Mouse (Mus musculus) hindbrain, embryonic 13.5 days (tissue): Measurements from ENCODE around the gene Stx11. TPM values are rescaled to one million over a fixed set of nuclear protein-coding genes. Genes with fewer than 3 reads are reported as not detected.

Experiments
- ATAC-seq: fragments of 200-750 bp; cut with Nextera tagmentation; 2 replicates; pipeline ENCODE4 v1.8.0; 2017; ENCODE audit warnings: moderate TSS enrichment; ENCODE audit not compliant: low FRiP score
- H3K27ac ChIP-seq: fragments of 300-500 bp; sonication (generic); 2 replicates; pipeline ENCODE4 v1.5.1; 2015; ENCODE audit warnings: inconsistent platforms, mild to moderate bottlenecking, moderate library complexity
- H3K27me3 ChIP-seq: fragments of 300-500 bp; sonication (generic); 2 replicates; pipeline ENCODE4 v1.6.1; 2015; ENCODE audit warnings: mild to moderate bottlenecking, inconsistent platforms
- H3K36me3 ChIP-seq: fragments of 300-500 bp; sonication (generic); 2 replicates; pipeline ENCODE4 v1.6.1; 2015; ENCODE audit warnings: mild to moderate bottlenecking, inconsistent platforms
- H3K4me1 ChIP-seq: fragments of 300-500 bp; sonication (generic); replicated peaks from 2 replicates; pipeline ENCODE4 v1.6.1; 2015; ENCODE audit warnings: inconsistent platforms
- H3K4me2 ChIP-seq: fragments of 300-500 bp; sonication (generic); 2 replicates; pipeline ENCODE4 v1.6.1; 2015; ENCODE audit warnings: inconsistent platforms, mild to moderate bottlenecking, moderate library complexity
- H3K4me3 ChIP-seq: fragments of 300-500 bp; sonication (generic); 2 replicates; pipeline ENCODE4 v1.5.1; 2015; ENCODE audit warnings: mild to moderate bottlenecking, inconsistent platforms
- H3K9ac ChIP-seq: fragments of 300-500 bp; sonication (generic); 2 replicates; pipeline ENCODE4 v1.6.1; 2015; ENCODE audit warnings: mild to moderate bottlenecking, inconsistent platforms
- H3K9me3 ChIP-seq: fragments of 300-500 bp; sonication (generic); 2 replicates; pipeline ENCODE4 v1.6.1; 2016; ENCODE audit warnings: inconsistent platforms
- WGBS: fragments of 180-500 bp; shearing (Covaris S2); methylation state at CpG from one replicate; pipeline ENCODE4 v1.1.7; 2015; 5-methylcytosine and 5-hydroxymethylcytosine counted together
- polyA plus RNA-seq: library from polyadenylated mRNA; unstranded; fragments of >200 nt; fragmentation: Nextera tagmentation; extraction: Ambion mirVana; gene quantifications from 2 replicates; pipeline ENCODE4 v1.2.1, GENCODE M21; 2015

Stx11 gene
- 1.2 and 1.3 TPM in 2 replicates for polyA plus RNA-seq

- H3K4me2 ChIP-seq: peak within 1 kb of the TSS; percentile 96
- H3K27me3 ChIP-seq: peaks cover 21% of the 10 kb centered on the region
- H3K9ac ChIP-seq: peak within 1 kb of the TSS; percentile 76
- H3K27ac ChIP-seq: no peak within 1 kb of the TSS
- peak; percentile 82 for ATAC-seq
- WGBS: 3% methylated on average over 55 of the region's 56 CpGs
- peaks cover 8% of the 10 kb centered on the region; the same call in 1 of the 2 replicates for H3K4me1 ChIP-seq
- H3K9me3 ChIP-seq: no peaks in the 10 kb centered on the region
- H3K4me3 ChIP-seq: peak within 1 kb of the TSS; percentile 76
- no peaks in the 10 kb centered on the region for H3K36me3 ChIP-seq
These were observed at the start of gene Stx11 for GRCm38 (mm10) chr10:12964151-12965075. TSS of gene Stx11 (minus strand) at chr10:12964298.

GRCm38 (mm10) chr10:13008737-13009121 lies 44.6 kb upstream of the Stx11 start:
- H3K36me3 ChIP-seq: peaks cover 9% of the 10 kb centered on the region
- no peaks in the 10 kb centered on the region for H3K27me3 ChIP-seq
- 2% methylated on average over 29 of the region's 29 CpGs for WGBS
- H3K4me3 ChIP-seq: peak overlapping the region; percentile 89
- peak; percentile 58; the same call in 1 of the 2 replicates for ATAC-seq
- peak overlapping the region; percentile 86 for H3K27ac ChIP-seq
- peak overlapping the region; percentile 87 for H3K9ac ChIP-seq
- no peaks in the 10 kb centered on the region for H3K9me3 ChIP-seq
- peak overlapping the region; percentile 95 for H3K4me2 ChIP-seq
- H3K4me1 ChIP-seq: peaks cover 16% of the 10 kb centered on the region

- H3K4me1 ChIP-seq: peaks cover 16% of the 10 kb centered on the region
- peak overlapping the region; percentile 89 for H3K4me3 ChIP-seq
- 4% methylated on average over 52 of the region's 52 CpGs for WGBS
- H3K36me3 ChIP-seq: peaks cover 9% of the 10 kb centered on the region
- no peaks in the 10 kb centered on the region for H3K9me3 ChIP-seq
- ATAC-seq: peak; percentile 99
- peak overlapping the region; percentile 87 for H3K9ac ChIP-seq
- H3K27ac ChIP-seq: peak overlapping the region; percentile 86
- peak overlapping the region; percentile 95 for H3K4me2 ChIP-seq
- H3K27me3 ChIP-seq: no peaks in the 10 kb centered on the region
These were observed 44.0 kb upstream of the Stx11 start for GRCm38 (mm10) chr10:13007876-13008736.

DNA sequence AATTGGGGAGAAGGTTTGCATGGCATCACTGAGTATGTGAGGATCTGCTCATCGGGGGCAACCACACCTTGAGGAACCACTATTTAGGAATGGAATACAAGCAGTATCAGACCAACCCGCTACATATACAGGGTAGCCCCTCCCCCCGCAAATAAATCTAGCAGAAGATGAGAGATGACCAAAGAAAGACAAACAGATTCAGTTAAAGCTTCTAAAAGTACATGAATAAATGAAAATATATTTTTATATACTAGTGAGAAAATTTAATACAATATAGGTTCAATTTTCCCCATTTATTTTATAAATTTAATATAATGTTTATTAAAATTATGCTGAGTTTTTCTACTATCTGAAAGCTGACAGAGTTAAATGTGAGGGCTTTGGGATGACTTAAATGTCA lies 40.9 kb upstream of the Stx11 start, which contains the start of gene Sf3b5:
TSS of gene Sf3b5 (plus strand) at position 301 of the 400 bp plus-strand sequence.
- no peaks in the 10 kb centered on the region for H3K36me3 ChIP-seq
- no peak within 1 kb of the TSS for H3K4me2 ChIP-seq
- H3K4me1 ChIP-seq: peaks cover 12% of the 10 kb centered on the region
- H3K27me3 ChIP-seq: no peaks in the 10 kb centered on the region
- H3K9me3 ChIP-seq: no peaks in the 10 kb centered on the region
- WGBS: 93% methylated on average over 3 of the region's 3 CpGs
- no peak within 1 kb of the TSS for H3K9ac ChIP-seq
- H3K4me3 ChIP-seq: no peak within 1 kb of the TSS
- no peak for ATAC-seq
- H3K27ac ChIP-seq: no peak within 1 kb of the TSS

DNA sequence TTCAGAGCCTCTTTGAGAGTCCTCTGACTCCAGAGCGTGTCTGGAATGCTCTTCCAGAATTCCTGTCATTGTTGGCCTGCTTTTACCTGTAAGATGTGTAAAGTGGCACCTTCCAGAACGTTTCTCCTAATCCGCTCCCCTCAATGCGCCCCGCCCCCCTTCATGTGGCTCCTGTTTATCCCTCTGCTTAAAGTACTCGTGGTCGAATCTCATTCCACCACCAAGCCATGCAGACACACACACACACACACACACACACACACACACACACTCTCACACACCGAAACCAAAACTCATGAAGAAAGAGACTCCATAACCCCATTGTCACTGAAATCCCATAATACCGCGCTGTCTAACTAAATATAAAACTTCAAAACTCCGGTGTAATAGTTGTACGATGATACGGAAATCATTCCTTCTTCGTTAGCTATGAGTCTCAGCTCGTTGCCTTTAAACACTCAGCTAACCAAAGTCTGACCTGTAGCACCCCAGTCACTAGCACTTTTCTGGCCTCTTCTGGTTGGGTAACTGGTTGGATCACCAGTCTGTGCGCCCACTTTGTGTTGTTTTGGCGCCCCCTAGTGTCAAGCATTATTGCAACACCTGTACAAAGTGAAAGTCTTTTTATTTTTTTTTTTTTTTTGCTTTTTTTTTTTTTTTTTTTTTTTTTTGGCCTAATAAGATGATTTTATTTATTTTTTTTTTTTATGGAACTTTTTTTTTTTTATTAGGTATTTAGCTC lies 32.8 kb upstream of the Stx11 start:
- H3K4me2 ChIP-seq: no peak overlapping the region

GRCm38 (mm10) chr10:12993411-12994039 lies 29.4 kb upstream of the Stx11 start:
- WGBS: 91% methylated on average over 25 of the region's 25 CpGs
- Histone ChIP-seq H3K36me3 (no peaks in the 10 kb centered on the region), H3K27ac (no peak overlapping the region), H3K4me3 (no peak overlapping the region), H3K9ac (no peak overlapping the region), H3K9me3 (no peaks in the 10 kb centered on the region), H3K4me2 (no peak overlapping the region), H3K27me3 (no peaks in the 10 kb centered on the region), H3K4me1 (no peaks in the 10 kb centered on the region)
- ATAC-seq: no peak

More for the DNA sequence above, 32.8 kb upstream of the Stx11 start:
- no peak overlapping the region for H3K4me3 ChIP-seq
- H3K4me1 ChIP-seq: no peaks in the 10 kb centered on the region
- no peaks in the 10 kb centered on the region for H3K9me3 ChIP-seq
- peak; percentile 78 for ATAC-seq
- no peaks in the 10 kb centered on the region for H3K36me3 ChIP-seq
- no peak overlapping the region for H3K27ac ChIP-seq
- no peak overlapping the region for H3K9ac ChIP-seq
- H3K27me3 ChIP-seq: no peaks in the 10 kb centered on the region
- 52% methylated on average over 17 of the region's 17 CpGs for WGBS

DNA sequence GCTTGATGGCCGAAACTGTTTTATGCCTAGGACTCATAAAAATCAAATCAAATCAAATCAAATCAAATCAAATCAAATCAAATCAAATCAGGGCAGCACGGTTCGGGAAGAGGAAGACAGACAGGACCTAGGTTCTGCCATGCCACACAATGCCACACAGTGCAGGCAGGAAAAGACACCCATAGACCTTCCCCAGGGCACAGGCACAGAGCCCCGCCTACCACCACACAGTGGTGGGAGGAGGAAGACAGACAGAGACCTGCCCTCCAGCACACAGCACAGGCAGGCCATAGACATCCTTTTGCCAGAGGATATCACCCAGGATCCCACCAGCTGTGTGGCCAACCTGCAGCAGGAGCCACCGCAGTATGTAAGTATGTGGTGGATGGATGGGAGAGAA lies 27.9 kb upstream of the Stx11 start:
- no peak overlapping the region for H3K4me3 ChIP-seq
- H3K9ac ChIP-seq: no peak overlapping the region
- no peak overlapping the region for H3K27ac ChIP-seq
- no peaks in the 10 kb centered on the region for H3K36me3 ChIP-seq
- H3K4me1 ChIP-seq: no peaks in the 10 kb centered on the region
- H3K27me3 ChIP-seq: no peaks in the 10 kb centered on the region
- H3K4me2 ChIP-seq: no peak overlapping the region
- 81% methylated on average over 5 of the region's 5 CpGs for WGBS
- no peaks in the 10 kb centered on the region for H3K9me3 ChIP-seq
- no peak for ATAC-seq

DNA sequence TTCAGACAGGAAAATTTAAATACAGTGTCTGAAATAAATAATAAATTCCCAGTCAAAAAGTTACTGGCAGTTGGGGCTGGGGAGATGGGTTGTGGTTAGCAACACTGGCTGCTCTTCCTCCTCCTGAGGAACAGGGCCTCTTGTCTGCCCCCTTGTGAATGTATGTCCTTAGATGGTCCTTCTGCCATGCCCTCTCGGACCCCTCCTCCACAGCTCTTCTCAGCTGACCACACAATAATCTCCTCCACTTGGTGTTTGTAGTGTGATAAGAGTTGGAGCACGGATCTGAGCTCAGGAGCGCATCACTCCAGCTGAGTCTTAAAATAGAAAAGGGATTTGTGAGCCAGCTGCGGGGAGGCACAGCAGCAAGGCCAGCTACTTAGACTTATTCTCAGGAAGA lies 22.8 kb upstream of the Stx11 start:
- 63% methylated on average over 4 of the region's 4 CpGs for WGBS
- Histone ChIP-seq H3K27me3 (no peaks in the 10 kb centered on the region), H3K9ac (no peak overlapping the region), H3K9me3 (no peaks in the 10 kb centered on the region), H3K36me3 (no peaks in the 10 kb centered on the region), H3K4me2 (no peak overlapping the region), H3K4me3 (no peak overlapping the region), H3K27ac (no peak overlapping the region), H3K4me1 (no peaks in the 10 kb centered on the region)
- ATAC-seq: no peak

DNA sequence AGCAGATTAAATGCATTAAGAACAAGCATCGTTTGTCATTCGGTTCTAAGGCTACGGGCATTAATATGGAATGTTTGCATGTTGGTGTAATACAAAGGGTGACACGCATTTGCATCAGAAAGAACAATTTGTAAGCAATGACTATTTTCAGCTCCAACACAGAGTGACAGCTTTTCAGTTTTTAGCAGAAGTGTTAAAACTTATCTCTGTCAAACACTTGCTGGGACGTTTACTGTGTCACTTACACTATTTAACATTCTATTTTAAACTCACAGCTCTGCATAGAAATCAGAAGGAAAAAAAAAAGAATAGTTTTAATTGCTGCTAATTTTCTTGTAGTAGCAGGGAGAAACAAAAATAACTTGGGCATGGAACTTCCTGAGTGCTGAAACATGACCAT lies 22.4 kb upstream of the Stx11 start:
- Histone ChIP-seq H3K9me3 (no peaks in the 10 kb centered on the region), H3K4me1 (no peaks in the 10 kb centered on the region), H3K27me3 (no peaks in the 10 kb centered on the region), H3K27ac (no peak overlapping the region), H3K4me2 (no peak overlapping the region), H3K36me3 (no peaks in the 10 kb centered on the region), H3K9ac (no peak overlapping the region), H3K4me3 (no peak overlapping the region)
- no peak for ATAC-seq
- 46% methylated on average over 5 of the region's 5 CpGs for WGBS

DNA sequence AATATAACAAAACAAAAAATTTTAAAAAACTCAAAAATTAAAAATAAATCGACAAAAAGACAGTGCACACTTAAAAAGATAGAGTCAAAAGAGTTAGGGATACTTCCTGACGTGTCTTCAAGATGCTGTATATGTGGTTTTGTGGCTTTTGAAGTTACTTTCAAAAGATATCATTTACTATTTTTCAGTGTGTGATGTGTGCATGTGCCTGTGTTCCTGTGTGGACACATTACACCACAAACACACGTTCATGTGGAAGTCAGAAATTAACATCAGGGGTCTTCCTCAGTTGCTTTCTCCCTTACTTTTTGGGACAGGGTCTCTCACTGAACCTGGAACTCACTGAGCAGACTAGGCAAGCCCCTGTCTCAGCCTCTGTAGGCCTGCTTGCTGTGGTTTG lies 20.9 kb upstream of the Stx11 start:
- H3K9me3 ChIP-seq: no peaks in the 10 kb centered on the region
- no peaks in the 10 kb centered on the region for H3K4me1 ChIP-seq
- H3K4me3 ChIP-seq: no peak overlapping the region
- no peaks in the 10 kb centered on the region for H3K36me3 ChIP-seq
- no peak overlapping the region for H3K9ac ChIP-seq
- WGBS: 90% methylated on average over 3 of the region's 3 CpGs
- ATAC-seq: no peak
- H3K27me3 ChIP-seq: no peaks in the 10 kb centered on the region
- H3K27ac ChIP-seq: no peak overlapping the region
- no peak overlapping the region for H3K4me2 ChIP-seq

DNA sequence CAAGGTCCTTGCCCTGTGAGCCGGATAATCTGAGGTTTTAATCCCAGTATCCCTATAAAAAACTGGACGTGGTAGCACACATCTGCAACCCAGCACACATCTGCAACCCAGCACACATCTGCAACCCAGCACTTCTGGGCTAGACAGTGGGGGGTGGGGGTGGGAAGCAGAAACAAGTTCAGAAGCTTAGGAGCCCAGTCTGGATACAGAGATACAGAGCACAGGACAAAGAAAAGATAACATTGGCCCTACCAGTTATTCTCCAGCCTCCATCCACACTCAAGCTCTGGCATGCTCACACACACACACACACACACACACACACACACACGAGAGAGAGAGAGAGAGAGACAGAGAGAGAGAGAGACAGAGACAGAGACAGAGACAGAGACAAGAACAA lies 19.4 kb upstream of the Stx11 start:
- no peaks in the 10 kb centered on the region for H3K27me3 ChIP-seq
- no peaks in the 10 kb centered on the region for H3K4me1 ChIP-seq
- no peak overlapping the region for H3K4me3 ChIP-seq
- no peak for ATAC-seq
- no peaks in the 10 kb centered on the region for H3K9me3 ChIP-seq
- no peak overlapping the region for H3K27ac ChIP-seq
- H3K9ac ChIP-seq: no peak overlapping the region
- H3K4me2 ChIP-seq: no peak overlapping the region
- 76% methylated on average over 3 of the region's 3 CpGs for WGBS
- no peaks in the 10 kb centered on the region for H3K36me3 ChIP-seq
